Mouse (Mus musculus) cerebellum, adult 2 months (tissue): Measurements from ENCODE around the gene Slc26a11. TPM values are rescaled to one million over a fixed set of nuclear protein-coding genes. Genes with fewer than 3 reads are reported as not detected.

Experiments used
- DNase-seq, 2 experiments: peaks; one replicate each; pipeline ENCODE4 v3.0.0; 2021
- H3K27ac ChIP-seq: fragments of 200-500 bp; 2 replicates; pipeline ENCODE4 v1.5.1; 2012; ENCODE audit warnings: low read length, control low read depth, inconsistent platforms; ENCODE audit not compliant: insufficient read depth
- H3K27me3 ChIP-seq: fragments of 200-500 bp; 2 replicates; pipeline ENCODE4 v1.6.1; 2012; ENCODE audit warnings: inconsistent platforms, mild to moderate bottlenecking, low read length, moderate library complexity; ENCODE audit not compliant: control insufficient read depth, insufficient read depth
- H3K4me1 ChIP-seq: fragments of 200-500 bp; 2 replicates; pipeline ENCODE4 v1.6.1; 2011; ENCODE audit warnings: low read length; ENCODE audit not compliant: control insufficient read depth, insufficient read depth
- H3K4me3 ChIP-seq: fragments of 200-500 bp; replicated peaks from 2 replicates; pipeline ENCODE3; 2011; ENCODE audit warnings: mild to moderate bottlenecking, low read depth, low read length, control low read depth; ENCODE audit not compliant: insufficient read depth
- CTCF ChIP-seq: fragments of 200-500 bp; IDR thresholded peaks from 2 replicates; pipeline ENCODE4 v1.5.1; 2011; ENCODE audit warnings: low read depth, mild to moderate bottlenecking, control low read depth, low read length, moderate library complexity, borderline replicate concordance; ENCODE audit not compliant: insufficient read depth
- POLR2A ChIP-seq: fragments of 200-500 bp; IDR thresholded peaks from 2 replicates; pipeline ENCODE4 v1.6.1; 2011; ENCODE audit warnings: low read length, control low read depth, borderline replicate concordance; ENCODE audit not compliant: insufficient read depth
- WGBS: fragments of 180-500 bp; shearing (Covaris S2); methylation state at CpG from one replicate; pipeline ENCODE4 v1.1.7; 2018; 5-methylcytosine and 5-hydroxymethylcytosine counted together
- polyA plus RNA-seq: library from polyadenylated mRNA; depleted of rRNA; stranded (reverse); fragments of >200 nt; gene quantifications from 2 replicates; pipeline ENCODE4 v1.2.3, GENCODE M21; 2012; rRNA removed

Gene Slc26a11
- polyA plus RNA-seq, 1 experiment = 12.9 TPM

- no peaks in the 10 kb centered on the region for H3K4me1 ChIP-seq
- no peak for DNase-seq
- no peaks in the 10 kb centered on the region for H3K27me3 ChIP-seq
- H3K4me3 ChIP-seq = no peak overlapping the region
- 93% methylated on average over 5 of the region's 5 CpGs for WGBS
- no peak overlapping the region for H3K27ac ChIP-seq
- TF ChIP-seq POLR2A = no peak
- TF ChIP-seq CTCF = no peak
These were observed 65.1 kb downstream of the Slc26a11 start for GRCm38 (mm10) chr11:119420426-119420825.

- Histone ChIP-seq H3K27ac (no peak overlapping the region), H3K4me1 (no peaks in the 10 kb centered on the region; the same call in 1 of the 2 replicates), H3K27me3 (no peaks in the 10 kb centered on the region), H3K4me3 (no peak overlapping the region)
- no peak for DNase-seq
- TF ChIP-seq CTCF (no peak), POLR2A (no peak)
- WGBS = 85% methylated on average over 6 of the region's 6 CpGs
These were observed 72.1 kb downstream of the Slc26a11 start for GRCm38 (mm10) chr11:119427431-119427830.

- Histone ChIP-seq H3K4me3 (no peak overlapping the region), H3K27me3 (no peaks in the 10 kb centered on the region), H3K4me1 (no peaks in the 10 kb centered on the region; the same call in 1 of the 2 replicates), H3K27ac (no peak overlapping the region)
- WGBS = 95% methylated on average over 5 of the region's 5 CpGs
- no peak for TF ChIP-seq POLR2A
- no peak for TF ChIP-seq CTCF
- DNase-seq = no peak
These were observed 72.6 kb downstream of the Slc26a11 start for GRCm38 (mm10) chr11:119427986-119428385.

- WGBS = 3% methylated on average over 34 of the region's 35 CpGs
- DNase-seq = peak; percentile 19 to 21
- Histone ChIP-seq H3K4me1 (no peaks in the 10 kb centered on the region; the same call in 1 of the 2 replicates), H3K27ac (no peak overlapping the region), H3K4me3 (peak overlapping the region; percentile 57), H3K27me3 (no peaks in the 10 kb centered on the region)
- no peak for TF ChIP-seq CTCF
- no peak for TF ChIP-seq POLR2A
These were observed 73.3 kb downstream of the Slc26a11 start for GRCm38 (mm10) chr11:119428649-119429136.

Other genes with a start within 250 kb of the Slc26a11 start
- 32.5 and 37.8 TPM in 2 replicates for gene Tbc1d16, start 127.1 kb upstream of the Slc26a11 start, polyA plus RNA-seq
- gene Ccdc40, start 127.0 kb upstream of the Slc26a11 start, polyA plus RNA-seq = 1.9 and 2.4 TPM in 2 replicates
- 233 and 246 TPM in 2 replicates for gene Gaa, start 87.7 kb upstream of the Slc26a11 start, polyA plus RNA-seq
- 120 and 133 TPM in 2 replicates for gene Eif4a3, start 55.5 kb upstream of the Slc26a11 start, polyA plus RNA-seq
- gene Card14, start 47.8 kb upstream of the Slc26a11 start, polyA plus RNA-seq = 0.18 and 0.43 TPM in 2 replicates
- 8.8 and 9.4 TPM in 2 replicates for gene Sgsh, start within 50 bp of the Slc26a11 start, polyA plus RNA-seq
- 7.3 and 7.5 TPM in 2 replicates for gene Rnf213, start 37.5 kb downstream of the Slc26a11 start, polyA plus RNA-seq
- 15.4 and 16.4 TPM in 2 replicates for gene Endov, start 135.8 kb downstream of the Slc26a11 start, polyA plus RNA-seq
- gene Nptx1, start 192.2 kb downstream of the Slc26a11 start, polyA plus RNA-seq = 200 and 249 TPM in 2 replicates
- gene Rptor, start 247.3 kb downstream of the Slc26a11 start, polyA plus RNA-seq = 43.6 and 45.0 TPM in 2 replicates